Mouse (Mus musculus) gastrocnemius, postnatal 4 days (tissue): ENCODE results near the gene Rbms1. TPM values are rescaled to one million over a fixed set of nuclear protein-coding genes. Genes with fewer than 3 reads are reported as not detected.

Experiments used
- DNase-seq, 2 experiments: peaks; one replicate each; pipeline ENCODE4 v3.0.0; 2021 to 2022; ENCODE audit warnings: low spot score in 2 of 2, mixed read lengths in 2 of 2
- total RNA-seq, 2 experiments: library from RNA; stranded (reverse); gene quantifications; 2 replicates each; pipeline ENCODE4 v1.2.3; 2021

Rbms1 gene
- total RNA-seq, 2 experiments from 2014 or later = 69.9 to 75.5 TPM

DNA sequence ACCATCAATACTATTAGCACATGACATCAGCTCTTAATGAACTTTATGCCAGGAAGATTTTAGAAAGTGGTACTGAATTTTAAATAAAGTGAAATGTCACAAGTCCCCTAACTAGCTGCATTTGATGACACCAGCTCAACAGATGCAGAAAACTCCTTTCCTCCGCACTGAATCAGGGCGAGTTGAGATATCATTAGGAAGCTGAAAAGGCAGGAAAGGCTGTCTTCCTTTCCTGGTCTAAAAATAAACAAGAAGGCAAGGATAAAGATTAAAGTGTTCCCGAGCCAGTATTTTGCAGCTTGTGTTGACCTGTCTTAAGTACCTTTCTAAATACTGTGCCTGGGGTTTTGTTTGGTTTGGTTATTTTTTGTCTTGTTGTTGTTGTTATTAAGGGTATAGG lies 42.9 kb downstream of the Rbms1 start:
- no peak for DNase-seq

DNA sequence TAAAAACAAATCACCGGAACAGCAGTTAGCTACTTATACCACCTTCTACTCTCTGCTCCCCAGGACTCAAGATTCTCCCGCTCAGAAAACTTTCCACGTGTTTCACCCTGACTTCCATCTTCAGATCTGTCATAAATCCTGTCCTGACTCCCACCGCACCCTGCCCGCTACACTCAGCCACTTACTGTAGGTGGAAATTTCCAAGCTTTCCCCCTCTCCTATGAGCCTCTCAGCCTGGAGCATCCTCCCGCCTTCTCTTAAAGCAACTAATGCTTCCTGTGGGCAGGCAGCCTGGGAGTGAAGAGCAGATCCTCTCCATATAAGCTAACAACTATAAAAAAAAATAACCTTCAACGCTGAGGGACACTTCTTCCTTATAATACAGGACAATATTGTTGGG lies 44.6 kb downstream of the Rbms1 start:
- no peak for DNase-seq

DNA sequence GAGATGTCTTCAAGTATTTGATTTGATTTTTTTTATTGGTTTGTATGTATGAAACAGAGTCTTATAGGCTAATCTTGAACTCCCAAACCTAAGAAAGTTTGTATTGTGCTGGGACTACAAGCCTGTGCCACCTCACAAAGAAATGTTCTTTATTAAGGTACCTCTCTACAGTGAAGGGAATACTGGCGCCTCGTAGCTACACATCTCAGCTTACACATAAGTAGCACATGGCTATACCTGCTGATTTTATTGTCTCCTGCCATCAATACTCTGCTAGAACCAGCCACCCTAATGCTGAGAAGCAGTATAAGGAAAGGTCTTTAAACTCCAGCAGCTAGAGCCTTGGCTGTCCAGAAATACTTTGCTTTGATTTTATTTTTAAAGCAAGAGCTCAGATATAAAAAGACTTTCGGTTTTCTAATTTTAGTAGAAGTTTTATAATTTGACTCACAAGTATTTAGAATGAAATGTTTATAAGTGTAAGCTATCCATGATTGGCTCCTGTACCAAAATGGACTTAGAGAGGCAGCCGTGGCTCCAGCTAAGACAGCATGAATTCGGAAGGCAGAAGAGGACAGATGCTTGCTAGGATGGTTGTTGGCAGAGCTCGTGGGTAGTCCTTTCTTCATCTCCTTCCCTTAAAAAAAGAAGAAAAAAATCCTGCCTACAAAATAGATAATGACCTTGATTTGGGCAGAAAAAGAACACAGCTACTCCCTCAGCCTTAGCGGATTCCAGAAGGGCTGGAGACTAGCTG lies 48.3 kb downstream of the Rbms1 start:
- no peak for DNase-seq

DNA sequence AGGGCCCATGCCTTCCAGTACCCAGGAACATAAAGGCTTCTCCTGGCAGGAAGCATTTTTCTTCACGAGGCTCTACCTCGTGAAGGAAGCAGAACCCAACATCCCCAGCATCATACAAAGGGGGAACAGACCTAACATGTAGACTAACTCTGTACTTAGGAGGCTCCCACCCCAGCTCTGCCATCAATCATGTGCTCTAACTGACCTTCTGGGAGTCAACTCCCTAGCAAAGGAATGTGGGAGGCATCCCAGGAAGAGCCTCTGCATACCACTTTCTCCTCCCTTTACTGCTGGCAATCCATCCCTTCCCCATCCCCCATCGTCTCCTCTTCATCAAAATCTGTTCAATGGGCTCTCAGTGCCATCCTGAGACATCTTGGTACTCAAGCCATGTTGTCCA lies 49.7 kb downstream of the Rbms1 start:
- DNase-seq = no peak

DNA sequence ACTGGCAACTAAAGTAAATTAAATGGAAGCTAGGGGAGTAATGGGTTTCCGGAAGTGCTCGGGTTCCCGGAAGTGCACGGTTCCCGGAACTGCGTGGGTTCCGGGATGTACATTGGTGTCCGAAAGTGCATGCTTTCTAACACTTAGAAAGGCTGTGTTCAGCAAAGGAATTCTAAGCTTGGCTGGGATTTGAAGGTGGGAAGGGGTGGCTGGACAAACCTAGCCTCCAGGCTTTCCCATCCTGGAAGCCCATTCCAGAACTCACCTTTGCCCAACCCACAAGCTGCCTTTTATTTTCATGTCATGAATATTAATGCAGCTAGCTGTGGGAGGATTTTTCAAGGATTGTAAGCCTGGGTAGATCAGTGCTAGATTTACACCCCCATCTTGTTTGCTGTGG lies 51.3 kb downstream of the Rbms1 start:
- no peak for DNase-seq

DNA sequence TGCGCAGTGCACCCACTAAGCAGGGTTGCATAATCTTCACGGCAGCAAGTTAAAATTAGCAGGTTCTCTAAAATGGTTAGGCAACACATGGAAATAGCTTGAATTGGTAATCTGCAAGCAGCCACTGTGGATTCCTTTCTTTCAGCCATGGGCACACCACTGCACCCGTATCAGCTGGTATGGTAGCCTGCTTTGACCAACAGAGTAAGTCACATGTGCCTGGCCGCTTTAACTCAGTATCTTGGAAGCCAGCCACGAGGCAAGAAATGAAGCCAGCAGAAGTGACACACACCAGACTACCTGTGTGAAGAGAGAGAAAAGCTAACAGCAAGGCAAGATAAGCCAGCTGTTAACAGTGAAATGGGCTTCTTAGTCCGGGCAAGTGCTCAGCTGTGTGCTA lies 52.2 kb downstream of the Rbms1 start:
- DNase-seq = no peak

DNA sequence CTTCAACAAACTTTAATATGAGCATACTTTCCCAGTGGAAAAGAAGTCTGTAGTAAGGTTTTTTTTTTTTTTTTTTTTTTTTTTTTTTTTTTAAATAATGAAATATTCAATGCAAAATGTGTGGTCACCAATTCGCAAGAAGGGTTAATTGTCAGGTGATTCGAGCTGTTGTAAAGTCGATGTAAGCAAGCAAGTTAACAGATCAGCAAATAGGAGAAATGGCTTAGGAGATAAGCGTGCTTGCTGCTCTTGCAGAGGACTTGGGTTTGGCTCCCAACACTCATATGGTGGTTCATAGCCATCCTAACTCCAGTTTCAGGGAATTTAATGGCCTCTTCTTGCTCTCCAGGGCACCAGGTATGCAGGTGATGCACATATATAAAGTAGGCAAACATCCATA lies 54.4 kb downstream of the Rbms1 start:
- no peak for DNase-seq

DNA sequence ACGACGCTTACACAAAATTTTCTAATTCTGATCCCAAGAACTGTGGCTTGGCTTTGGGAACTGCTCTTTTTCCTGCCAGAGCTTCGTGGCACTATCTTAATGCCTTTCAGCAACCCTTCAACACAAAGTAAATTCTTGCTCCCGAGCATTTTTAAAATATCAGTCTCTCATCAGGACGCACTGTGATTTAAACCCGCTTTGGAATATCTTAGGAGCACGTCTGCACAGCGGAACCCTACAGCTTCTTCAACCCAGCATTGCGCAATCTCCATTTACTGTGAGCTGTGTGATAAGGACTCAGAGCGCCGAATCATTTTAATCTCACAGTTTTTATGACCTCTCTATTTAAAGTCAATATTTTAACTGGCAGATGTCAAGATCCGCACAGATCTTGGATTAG lies 54.9 kb downstream of the Rbms1 start:
- DNase-seq = no peak

DNA sequence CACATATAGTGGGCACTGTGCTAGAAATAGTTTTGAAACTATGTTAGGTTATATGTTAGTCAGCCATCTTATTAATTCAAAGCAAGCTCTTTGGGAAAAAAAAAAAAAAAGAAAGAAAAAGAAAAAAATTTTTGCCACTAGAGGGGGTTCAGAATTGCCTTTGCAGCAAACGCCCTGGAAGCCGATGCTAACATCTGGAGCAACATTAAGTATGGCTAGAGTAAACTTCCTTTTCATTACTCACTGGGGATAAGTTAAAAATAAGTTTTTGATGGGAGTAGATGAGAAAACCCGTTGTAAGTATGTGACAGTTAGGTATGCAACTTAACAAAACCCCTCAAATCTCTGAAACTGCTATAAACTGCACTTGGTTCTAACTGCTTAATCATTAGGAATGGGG lies 57.7 kb downstream of the Rbms1 start:
- no peak for DNase-seq

DNA sequence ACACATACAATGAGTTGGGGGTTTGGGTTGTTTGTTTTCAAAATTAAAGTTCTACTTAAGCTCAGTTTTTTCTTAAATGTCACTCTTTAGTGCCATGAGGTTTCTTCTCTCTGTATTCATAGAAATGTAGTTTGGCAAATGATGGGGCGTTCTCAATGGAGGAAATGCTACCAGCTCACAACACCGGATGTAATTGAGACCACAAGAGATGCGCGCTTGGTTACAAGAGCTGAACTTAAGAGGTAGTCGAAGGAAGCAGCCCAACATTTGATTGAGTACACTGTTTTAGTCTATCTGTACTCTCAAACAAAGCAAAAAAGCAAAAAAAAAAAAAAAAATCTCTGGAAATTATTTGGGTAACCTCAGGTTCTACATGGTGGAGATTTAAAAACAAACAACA lies 58.9 kb downstream of the Rbms1 start:
- no peak for DNase-seq

DNA sequence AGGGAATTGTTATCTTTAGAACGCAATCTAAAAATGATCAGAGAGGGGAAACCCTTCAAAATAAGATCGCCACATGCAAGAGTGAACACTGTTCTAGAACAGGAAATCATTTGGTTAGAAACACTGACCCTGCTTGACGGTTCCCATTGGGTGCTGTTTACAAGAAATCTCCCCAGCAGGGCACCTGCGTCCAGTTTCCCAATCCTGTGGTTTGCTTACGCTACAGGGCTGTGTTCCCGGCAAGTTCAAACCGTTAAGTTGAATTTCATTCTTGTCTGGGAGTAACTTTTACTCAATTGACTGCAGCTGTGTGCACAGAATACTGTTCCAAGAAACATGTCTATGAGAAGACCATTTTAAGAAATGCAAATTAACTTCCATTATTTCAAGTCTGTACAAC lies 59.5 kb downstream of the Rbms1 start:
- no peak for DNase-seq

DNA sequence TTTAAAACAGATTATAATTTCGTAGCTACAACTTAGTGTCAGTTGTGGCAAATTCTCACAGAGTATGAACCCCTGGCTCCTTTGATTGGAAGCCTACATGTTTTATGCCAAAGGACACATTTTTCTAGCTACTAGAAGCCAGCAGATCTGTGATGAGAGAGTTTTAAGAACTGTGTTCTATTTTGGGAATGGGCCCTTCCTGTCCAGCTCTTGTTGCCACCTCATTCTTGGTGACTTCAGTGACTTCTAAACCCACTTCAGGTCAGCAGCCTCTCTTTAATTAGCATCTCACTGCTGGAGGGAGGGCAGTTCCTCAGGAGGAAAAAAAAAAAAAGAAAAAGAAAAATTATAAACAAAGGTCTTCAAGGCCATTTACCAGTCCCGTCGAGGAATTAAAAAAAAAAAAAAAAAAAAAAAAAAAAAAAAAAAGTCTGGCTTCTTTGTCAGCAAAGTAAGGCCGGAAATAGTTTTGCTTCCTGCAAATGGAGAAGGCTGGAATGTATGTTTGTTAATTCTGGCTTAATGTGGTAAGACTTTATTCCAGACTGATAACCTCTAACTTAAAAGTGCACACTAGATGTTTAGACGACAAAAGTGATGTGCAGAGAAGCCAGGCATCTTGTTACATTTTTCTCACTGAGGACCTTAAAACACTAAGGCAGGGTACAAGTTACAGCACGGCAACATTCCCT lies 60.4 kb downstream of the Rbms1 start:
- no peak for DNase-seq

DNA sequence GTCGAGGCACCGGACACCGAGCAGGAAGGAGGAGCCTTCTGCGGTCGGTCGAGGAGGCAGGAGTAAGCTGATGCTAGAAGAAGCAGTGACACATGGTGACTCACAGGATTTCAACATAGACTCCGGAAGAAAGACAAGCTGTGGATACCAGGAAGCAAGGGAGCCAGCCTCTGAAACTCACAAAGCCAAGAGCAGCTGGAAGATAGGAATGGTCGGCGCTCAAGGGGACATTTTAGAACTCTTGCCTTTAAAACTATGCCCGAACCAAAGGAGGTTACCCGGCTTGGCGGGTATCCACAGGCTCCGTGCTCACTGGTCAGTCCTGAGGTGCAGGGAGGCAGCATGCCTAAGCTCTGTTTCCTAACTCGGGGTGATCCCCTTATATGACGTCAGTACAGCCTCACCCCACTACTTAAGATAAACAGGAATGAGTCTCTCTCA lies 61.5 kb downstream of the Rbms1 start:
- DNase-seq = no peak

DNA sequence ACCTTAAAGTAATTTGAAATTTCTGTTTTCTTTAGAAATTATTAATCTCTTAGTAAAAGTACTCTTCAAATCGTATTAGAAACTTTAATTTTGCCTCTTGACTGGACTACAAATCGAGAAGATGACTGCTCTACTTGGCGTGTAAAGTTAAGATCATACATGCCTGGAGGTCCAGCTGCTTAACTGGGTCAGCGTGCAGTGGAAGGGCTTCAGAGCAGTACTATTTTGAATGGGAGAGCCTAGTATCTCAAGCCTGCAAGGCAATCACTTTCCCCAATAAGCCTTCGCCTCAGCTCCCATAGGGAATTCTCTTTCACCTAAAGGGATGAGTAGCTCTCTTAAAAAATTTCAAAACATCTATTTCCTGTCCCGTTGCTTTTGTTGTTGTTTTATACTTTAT lies 62.0 kb downstream of the Rbms1 start:
- no peak for DNase-seq

DNA sequence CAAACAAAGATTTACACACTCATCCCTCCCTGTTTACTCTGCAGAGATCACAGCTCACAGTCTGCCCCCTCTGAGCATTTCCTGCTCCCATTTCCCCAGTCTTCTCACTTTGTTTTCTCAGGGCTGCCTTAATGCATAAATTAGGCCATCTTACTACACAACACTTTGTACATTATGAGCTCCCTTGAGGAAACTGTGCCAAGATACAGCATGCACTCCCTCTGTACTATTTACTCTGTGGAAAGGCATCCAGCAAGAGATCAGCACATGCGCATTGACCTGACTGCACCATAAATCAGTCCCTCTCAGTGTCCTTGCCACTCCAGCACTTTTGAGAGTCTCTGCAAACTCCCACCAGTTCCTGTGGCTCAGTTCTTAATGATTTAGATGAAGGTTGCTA lies 70.0 kb downstream of the Rbms1 start:
- DNase-seq = no peak

DNA sequence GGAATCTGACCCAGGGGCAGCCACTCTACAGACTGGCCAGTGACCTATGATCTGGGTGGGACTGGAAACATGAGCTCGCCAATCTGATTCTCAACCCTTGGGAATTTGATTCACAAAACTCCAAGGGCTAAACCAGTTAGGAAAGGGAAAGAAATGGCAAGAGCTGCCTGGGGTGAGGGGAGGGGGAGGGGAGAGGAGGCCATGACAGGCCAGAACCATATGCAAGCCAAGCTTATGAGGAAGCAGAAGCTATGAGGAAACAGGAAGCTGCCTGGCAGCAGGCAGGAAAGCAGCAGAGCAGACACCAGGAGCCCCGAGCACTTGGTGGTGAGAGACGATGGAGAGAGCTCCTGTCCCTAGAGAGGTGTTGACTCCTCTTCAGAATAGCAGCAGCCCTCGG lies 79.1 kb downstream of the Rbms1 start:
- peak in 1 of 2 experiments; percentile 11 for DNase-seq

DNA sequence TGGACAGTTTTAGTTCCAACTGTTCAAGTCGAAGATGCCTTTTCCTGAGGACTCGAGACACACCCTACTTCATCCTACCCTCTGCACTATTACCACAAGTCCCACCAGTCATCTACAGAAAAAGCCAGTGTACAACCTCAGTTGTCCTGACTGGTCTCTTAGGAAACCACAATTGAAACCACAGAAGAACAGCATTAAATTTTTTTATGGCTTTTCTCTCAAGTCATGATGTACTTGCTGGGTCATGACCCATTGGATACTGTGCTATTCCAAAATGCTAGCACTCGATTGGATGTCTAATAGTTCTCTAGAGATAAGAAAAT lies 80.0 kb downstream of the Rbms1 start:
- no peak for DNase-seq

DNA sequence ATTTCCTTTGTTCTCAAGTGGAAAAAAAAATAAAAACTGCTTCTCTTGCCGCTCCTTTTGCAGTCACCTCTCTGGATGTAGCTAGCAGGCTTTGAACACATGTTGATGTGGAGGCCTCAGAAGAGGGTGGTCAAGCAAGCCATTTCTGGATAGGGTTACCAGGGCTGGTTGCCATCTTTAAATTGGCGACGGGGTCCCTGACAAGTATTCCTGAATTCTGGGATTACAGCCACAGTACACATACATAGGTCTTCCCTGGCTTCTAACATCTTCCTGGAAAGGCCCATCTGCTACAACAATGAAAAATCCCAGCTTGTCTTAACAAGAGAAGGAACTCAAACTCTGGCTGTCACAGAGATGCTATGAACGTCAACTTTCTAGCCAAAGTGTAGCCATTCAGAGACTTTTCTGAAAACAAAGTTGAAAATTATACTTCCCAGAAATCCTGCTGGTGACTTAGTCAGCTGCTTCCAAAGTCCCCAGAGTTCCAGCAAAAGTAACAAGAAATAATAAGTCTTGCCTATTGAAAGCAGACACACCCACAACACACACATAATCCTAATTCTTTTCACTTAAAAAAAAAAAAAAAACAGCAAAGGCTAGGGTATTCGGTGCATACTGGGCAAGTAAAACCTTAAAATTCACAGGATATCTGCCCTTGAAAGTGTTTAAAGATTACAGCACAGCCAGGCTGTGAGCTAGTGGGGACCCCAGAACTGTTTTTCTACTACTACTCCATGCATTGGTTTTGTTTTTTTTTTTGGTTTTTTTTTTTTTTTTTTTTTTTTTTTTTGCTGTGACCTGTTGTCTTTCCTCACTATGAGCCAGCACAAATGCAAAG lies 80.6 kb downstream of the Rbms1 start:
- DNase-seq = peak in 1 of 2 experiments; percentile 17

DNA sequence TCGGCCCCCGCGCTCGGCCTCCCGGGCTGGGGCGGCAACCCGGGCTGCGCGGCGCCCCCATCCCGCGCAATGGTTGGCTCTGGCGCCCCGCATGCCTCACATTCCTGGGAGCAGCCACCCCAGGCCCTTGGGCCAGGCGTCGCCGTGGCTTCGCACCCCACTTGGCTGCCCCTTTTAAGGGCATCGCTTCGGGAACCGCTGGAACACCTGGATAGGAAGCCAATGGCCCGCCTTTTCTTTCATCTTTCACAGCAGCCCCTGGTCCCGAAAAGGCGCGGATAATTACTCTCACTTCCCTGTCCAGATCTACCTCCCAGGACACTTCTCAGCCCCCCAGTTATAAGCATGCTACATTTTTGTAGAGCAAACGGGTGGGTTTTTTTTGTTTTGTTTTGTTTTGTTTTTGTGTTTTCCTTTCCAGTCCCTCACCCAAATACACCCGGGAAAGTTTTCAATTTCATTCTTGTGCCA lies 81.4 kb downstream of the Rbms1 start:
- DNase-seq = no peak

DNA sequence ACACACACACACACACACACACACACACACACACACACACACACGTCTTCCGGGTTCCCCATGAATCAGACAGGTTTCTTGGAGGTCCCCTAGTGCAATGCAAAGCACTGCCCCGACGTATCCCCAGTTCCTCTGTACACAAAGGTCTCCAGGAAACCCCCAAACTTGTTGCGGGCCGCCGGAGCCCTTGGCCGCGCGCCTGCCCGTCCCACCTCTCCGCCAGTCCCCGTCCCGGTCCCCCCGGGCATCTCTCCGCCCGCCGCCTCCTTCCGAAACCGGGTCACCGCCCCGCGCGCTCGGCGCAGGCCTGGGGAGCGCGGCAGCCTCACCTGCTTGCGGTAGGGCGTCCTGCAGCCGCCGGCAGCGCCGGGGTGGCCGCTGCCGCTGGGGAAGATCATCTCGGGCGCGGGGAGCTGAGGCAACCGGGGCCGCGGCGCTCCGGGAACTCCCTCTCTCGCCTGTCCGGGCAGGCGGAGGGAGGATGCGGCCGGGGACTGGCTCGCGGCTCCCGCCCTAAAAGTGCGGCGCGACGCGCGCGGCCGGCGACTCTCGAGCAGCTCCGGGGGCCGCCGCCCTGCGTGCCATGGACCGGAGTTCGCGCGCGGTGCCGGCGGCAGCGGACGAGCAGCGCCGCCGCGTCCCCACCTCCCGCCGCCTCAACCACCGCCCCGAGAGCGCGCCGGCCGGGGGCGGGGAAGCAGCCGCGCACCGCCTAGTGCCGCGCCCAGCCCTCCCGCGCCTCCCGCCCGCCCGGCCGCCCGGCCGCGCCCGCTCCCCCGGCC lies 82.0 kb downstream of the Rbms1 start:
- peak; percentile 60 to 75 for DNase-seq
